Mouse (Mus musculus): ENCODE data around the gene Knstrn. TPM values are rescaled to one million over a fixed set of nuclear protein-coding genes. Genes with fewer than 3 reads are reported as not detected.

The Knstrn gene
- polyA plus RNA-seq, 1 experiment, result 2.1 TPM

DNA sequence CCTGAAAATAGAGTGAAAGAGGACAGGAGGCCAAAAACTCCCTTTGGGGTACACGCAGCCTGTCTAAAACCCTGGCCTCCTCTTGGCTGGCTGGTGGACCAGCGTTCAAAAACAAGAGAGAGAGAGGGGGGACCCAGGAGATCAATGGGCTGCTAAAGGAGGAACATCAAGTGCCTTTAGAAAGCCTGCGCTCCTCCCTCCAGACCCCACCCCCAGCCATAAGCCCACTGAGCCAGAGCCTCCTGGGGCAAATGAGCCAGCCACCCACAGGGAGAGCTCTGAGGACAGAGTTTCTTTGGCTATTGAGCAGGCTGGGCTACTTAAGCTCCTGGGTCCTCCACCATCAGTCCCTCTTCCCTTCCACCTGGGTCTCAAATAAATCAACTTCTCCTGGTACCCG lies 85.0 kb downstream of the Knstrn start:
- WGBS, result 62% methylated on average over 4 of the region's 4 CpGs
- TF ChIP-seq CTCF (IDR thresholded peaks at IDR 0.05; ENCODE audit: borderline replicate concordance, insufficient read depth, low read depth, low read length), result no peak
- no peak for TF ChIP-seq POLR2A (IDR thresholded peaks at IDR 0.05; ENCODE audit: borderline replicate concordance, insufficient read depth, low read length)
- peaks cover 17% of the 10 kb centered on the region for H3K4me1 ChIP-seq (ENCODE audit: control insufficient read depth, insufficient read depth, low read length)
- H3K27ac ChIP-seq (ENCODE audit: insufficient read depth, low read length), result no peak overlapping the region
- no peak for DNase-seq
- H3K4me3 ChIP-seq (replicated peaks; ENCODE audit: insufficient read depth, low read depth, low read length), result no peak overlapping the region
- no peaks in the 10 kb centered on the region for H3K27me3 ChIP-seq (ENCODE audit: control insufficient read depth, insufficient read depth, low read length)

GRCm38 (mm10) chr2:118899306-118899705 lies 85.5 kb downstream of the Knstrn start:
- 55% methylated on average over 7 of the region's 7 CpGs for WGBS
- Histone ChIP-seq H3K27me3 (ENCODE audit: control insufficient read depth, insufficient read depth, low read length) (no peaks in the 10 kb centered on the region), H3K4me1 (ENCODE audit: control insufficient read depth, insufficient read depth, low read length) (peaks cover 22% of the 10 kb centered on the region)

DNA sequence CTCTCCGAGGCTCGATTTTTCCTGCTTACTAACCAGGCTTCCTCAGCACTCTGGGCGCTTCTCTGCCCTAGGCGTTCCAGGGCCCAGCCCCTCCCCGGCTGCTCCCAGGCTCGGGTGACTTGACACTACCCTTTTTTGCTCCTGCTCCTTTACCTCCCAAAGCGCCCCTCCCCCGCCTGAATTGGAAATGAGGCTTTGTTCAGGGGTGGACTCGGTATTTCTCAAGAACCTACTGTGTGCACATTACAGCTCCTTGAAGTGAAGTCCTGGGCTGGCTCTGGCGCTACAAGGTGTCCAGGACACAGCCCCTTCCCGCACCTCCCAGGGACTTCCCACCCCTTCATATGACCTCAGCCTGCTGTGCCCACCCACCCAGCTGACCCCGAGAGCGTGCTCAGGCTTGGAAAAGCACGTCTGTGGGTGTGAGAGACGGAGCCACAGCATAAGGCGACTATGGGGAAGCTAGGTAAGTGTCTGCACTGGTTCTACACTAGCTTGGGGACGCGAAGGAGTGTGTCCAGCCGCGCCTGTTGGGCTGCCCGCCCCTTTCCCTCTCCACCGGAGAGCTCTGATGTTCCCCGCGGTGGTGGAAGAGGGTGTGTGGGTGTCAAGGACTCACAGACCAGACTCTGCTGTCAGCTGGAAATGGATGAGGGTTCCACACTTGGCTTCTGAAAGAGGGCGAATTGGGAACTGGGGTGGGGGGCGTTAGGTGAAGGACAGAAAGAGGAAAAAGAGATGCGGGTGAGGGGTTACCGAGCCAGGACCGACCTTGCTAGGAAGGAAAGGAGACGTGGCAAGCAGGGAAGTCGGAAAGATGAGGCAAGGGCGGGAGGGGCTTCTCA lies 86.4 kb downstream of the Knstrn start, which contains the start of gene Bahd1:
Bahd1 (plus strand) TSS at position 397 of the 845 bp plus-strand sequence.
- H3K4me1 ChIP-seq (ENCODE audit: control insufficient read depth, insufficient read depth, low read length), result peaks cover 25% of the 10 kb centered on the region
- peak within 1 kb of the TSS; percentile 72 for H3K4me3 ChIP-seq (replicated peaks; ENCODE audit: insufficient read depth, low read depth, low read length)
- 15% methylated on average over 32 of the region's 32 CpGs for WGBS
- no peak within 1 kb of the TSS for H3K27ac ChIP-seq (ENCODE audit: insufficient read depth, low read length)
- H3K27me3 ChIP-seq (ENCODE audit: control insufficient read depth, insufficient read depth, low read length), result no peaks in the 10 kb centered on the region
- peak; percentile 34 to 36 for DNase-seq
- TF ChIP-seq CTCF (IDR thresholded peaks at IDR 0.05; ENCODE audit: borderline replicate concordance, insufficient read depth, low read depth, low read length) (no peak), POLR2A (IDR thresholded peaks at IDR 0.05; ENCODE audit: borderline replicate concordance, insufficient read depth, low read length) (no peak)

More at GRCm38 (mm10) chr2:118899306-118899705, 85.5 kb downstream of the Knstrn start:
- TF ChIP-seq POLR2A (IDR thresholded peaks at IDR 0.05; ENCODE audit: borderline replicate concordance, insufficient read depth, low read length) (no peak), CTCF (IDR thresholded peaks at IDR 0.05; ENCODE audit: borderline replicate concordance, insufficient read depth, low read depth, low read length) (no peak)
- H3K4me3 ChIP-seq (replicated peaks; ENCODE audit: insufficient read depth, low read depth, low read length), result no peak overlapping the region
- DNase-seq, result no peak
- no peak overlapping the region for H3K27ac ChIP-seq (ENCODE audit: insufficient read depth, low read length)

GRCm38 (mm10) chr2:118900826-118901140 lies 87.0 kb downstream of the Knstrn start:
- under 1% methylated on average over 11 of the region's 11 CpGs for WGBS
- no peak for TF ChIP-seq CTCF (IDR thresholded peaks at IDR 0.05; ENCODE audit: borderline replicate concordance, insufficient read depth, low read depth, low read length)
- TF ChIP-seq POLR2A (IDR thresholded peaks at IDR 0.05; ENCODE audit: borderline replicate concordance, insufficient read depth, low read length), result no peak
- Histone ChIP-seq H3K27me3 (ENCODE audit: control insufficient read depth, insufficient read depth, low read length) (no peaks in the 10 kb centered on the region), H3K4me1 (ENCODE audit: control insufficient read depth, insufficient read depth, low read length) (peaks cover 25% of the 10 kb centered on the region), H3K27ac (ENCODE audit: insufficient read depth, low read length) (no peak overlapping the region), H3K4me3 (replicated peaks; ENCODE audit: insufficient read depth, low read depth, low read length) (peak overlapping the region; percentile 72)
- no peak for DNase-seq

GRCm38 (mm10) chr2:118901175-118902031 lies 87.6 kb downstream of the Knstrn start:
- H3K27me3 ChIP-seq (ENCODE audit: control insufficient read depth, insufficient read depth, low read length), result no peaks in the 10 kb centered on the region
- H3K4me1 ChIP-seq (ENCODE audit: control insufficient read depth, insufficient read depth, low read length), result peaks cover 25% of the 10 kb centered on the region
- H3K4me3 ChIP-seq (replicated peaks; ENCODE audit: insufficient read depth, low read depth, low read length), result peak overlapping the region; percentile 72
- peak overlapping the region; percentile 77 for H3K27ac ChIP-seq (ENCODE audit: insufficient read depth, low read length)
- 0 out of 2 replicates have a peak, but pooled peaks have one; percentile 27 for TF ChIP-seq POLR2A (IDR thresholded peaks at IDR 0.05; ENCODE audit: borderline replicate concordance, insufficient read depth, low read length)
- no peak for TF ChIP-seq CTCF (IDR thresholded peaks at IDR 0.05; ENCODE audit: borderline replicate concordance, insufficient read depth, low read depth, low read length)
- DNase-seq, result peak; percentile 98 to 99
- WGBS, result 1% methylated on average over 72 of the region's 120 CpGs

DNA sequence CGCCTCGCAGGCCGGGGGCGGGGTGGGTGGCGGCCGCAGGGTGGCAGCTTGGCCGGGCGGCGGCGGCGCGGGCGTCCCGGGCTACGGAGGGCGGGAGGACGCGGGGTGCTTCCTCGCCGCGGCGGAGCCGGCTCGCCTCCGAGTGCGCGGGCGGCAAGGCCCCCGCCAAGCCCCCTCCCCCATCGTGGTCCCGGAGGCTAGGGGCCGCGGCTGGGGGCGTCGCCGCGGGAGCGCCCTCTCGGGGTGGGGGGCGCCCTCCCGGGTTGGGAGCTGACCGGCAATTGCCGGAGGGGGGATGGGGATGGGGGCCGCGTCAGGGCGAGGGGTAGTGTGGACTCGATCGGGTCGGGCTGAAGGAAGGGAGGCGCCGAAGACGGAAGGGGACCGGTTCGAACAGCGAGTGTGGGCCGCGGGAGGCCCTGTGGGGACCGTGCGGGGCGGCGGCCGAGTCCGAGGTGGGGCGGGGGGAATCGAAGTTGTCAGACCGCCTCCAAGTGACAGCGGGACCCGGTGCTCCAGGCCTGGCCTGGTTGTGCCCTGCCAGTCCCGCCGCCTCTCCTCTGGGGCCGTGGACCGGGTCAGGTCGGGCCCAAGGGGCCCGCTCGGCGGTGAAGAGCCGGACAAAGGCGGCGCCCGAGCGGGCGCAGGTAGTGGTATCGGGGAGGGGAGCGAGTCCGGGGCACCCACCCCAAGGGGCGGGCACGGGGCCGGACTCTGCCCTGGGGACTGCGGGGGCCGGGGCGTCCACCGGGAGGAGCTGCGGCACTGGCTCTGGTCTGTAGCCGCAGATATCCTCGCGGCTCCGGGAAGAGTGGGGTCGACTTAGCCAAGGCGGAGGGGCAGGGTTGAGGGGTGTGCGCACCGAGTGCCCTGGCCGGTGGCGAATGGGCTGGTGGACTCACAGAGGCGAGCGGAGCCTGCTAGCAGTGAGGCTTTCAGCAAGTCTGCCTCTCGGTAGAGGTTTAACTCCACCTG lies 88.5 kb downstream of the Knstrn start:
- under 1% methylated on average over 103 of the region's 106 CpGs for WGBS
- TF ChIP-seq POLR2A (IDR thresholded peaks at IDR 0.05; ENCODE audit: borderline replicate concordance, insufficient read depth, low read length) (no peak), CTCF (IDR thresholded peaks at IDR 0.05; ENCODE audit: borderline replicate concordance, insufficient read depth, low read depth, low read length) (peak; percentile 18; the same call in 1 of the 2 replicates)
- peak; percentile 49 to 62 for DNase-seq
- Histone ChIP-seq H3K4me1 (ENCODE audit: control insufficient read depth, insufficient read depth, low read length) (peaks cover 20% of the 10 kb centered on the region), H3K4me3 (replicated peaks; ENCODE audit: insufficient read depth, low read depth, low read length) (peak overlapping the region; percentile 64), H3K27ac (ENCODE audit: insufficient read depth, low read length) (no peak overlapping the region), H3K27me3 (ENCODE audit: control insufficient read depth, insufficient read depth, low read length) (no peaks in the 10 kb centered on the region)

- Histone ChIP-seq H3K27ac (ENCODE audit: insufficient read depth, low read length) (no peak overlapping the region), H3K4me1 (ENCODE audit: control insufficient read depth, insufficient read depth, low read length) (peaks cover 16% of the 10 kb centered on the region), H3K4me3 (replicated peaks; ENCODE audit: insufficient read depth, low read depth, low read length) (peak overlapping the region; percentile 42), H3K27me3 (ENCODE audit: control insufficient read depth, insufficient read depth, low read length) (no peaks in the 10 kb centered on the region)
- no peak for TF ChIP-seq CTCF (IDR thresholded peaks at IDR 0.05; ENCODE audit: borderline replicate concordance, insufficient read depth, low read depth, low read length)
- TF ChIP-seq POLR2A (IDR thresholded peaks at IDR 0.05; ENCODE audit: borderline replicate concordance, insufficient read depth, low read length), result no peak
- peak; percentile 57 to 59 for DNase-seq
- WGBS, result 6% methylated on average over 10 of the region's 10 CpGs
Measured at GRCm38 (mm10) chr2:118903333-118903741, 89.5 kb downstream of the Knstrn start.

Other genes starting within 250 kb of the Knstrn start
- gene Bub1b, start 215.8 kb upstream of the Knstrn start, polyA plus RNA-seq (2012; rRNA removed), result 2.9 and 3.4 TPM in 2 replicates
- 5.6 and 6.4 TPM in 2 replicates for gene Pak6, start 150.7 kb upstream of the Knstrn start, polyA plus RNA-seq (2012; rRNA removed)
- gene Ankrd63, start 110.0 kb upstream of the Knstrn start, polyA plus RNA-seq (2012; rRNA removed), result 0.41 and 0.82 TPM in 2 replicates
- 0.86 and 0.97 TPM in 2 replicates for gene Plcb2, start 85.6 kb upstream of the Knstrn start, polyA plus RNA-seq (2012; rRNA removed)
- gene Inafm2, start 68.2 kb upstream of the Knstrn start, polyA plus RNA-seq (2012; rRNA removed), result 21.8 and 22.0 TPM in 2 replicates
- gene Ccdc9b, start 51.3 kb upstream of the Knstrn start, polyA plus RNA-seq (2012; rRNA removed), result 8.3 and 8.5 TPM in 2 replicates
- gene Phgr1, start 41.2 kb upstream of the Knstrn start, polyA plus RNA-seq (2012; rRNA removed), result not detected in 2 replicates
- 212 and 227 TPM in 2 replicates for gene Disp2, start 34.3 kb upstream of the Knstrn start, polyA plus RNA-seq (2012; rRNA removed)
- 128 and 134 TPM in 2 replicates for gene Ivd, start 48.0 kb downstream of the Knstrn start, polyA plus RNA-seq (2012; rRNA removed)
- 16.6 and 16.7 TPM in 2 replicates for gene Bahd1, start 86.4 kb downstream of the Knstrn start, polyA plus RNA-seq (2012; rRNA removed)
- 4.2 and 4.4 TPM in 2 replicates for gene Chst14, start 112.5 kb downstream of the Knstrn start, polyA plus RNA-seq (2012; rRNA removed)
- gene Ccdc32, start 215.4 kb downstream of the Knstrn start, polyA plus RNA-seq (2012; rRNA removed), result 33.0 and 34.3 TPM in 2 replicates
- gene Rpusd2, start 220.8 kb downstream of the Knstrn start, polyA plus RNA-seq (2012; rRNA removed), result 5.5 and 6.2 TPM in 2 replicates
- gene Knl1, start 233.1 kb downstream of the Knstrn start, polyA plus RNA-seq (2012; rRNA removed), result 0.02 and 0.03 TPM in 2 replicates